Mouse (Mus musculus) layer of hippocampus, adult 18-20 months (tissue): Measurements from ENCODE around the gene Ccr8. TPM values are rescaled to one million over a fixed set of nuclear protein-coding genes. Genes with fewer than 3 reads are reported as not detected.

Experiments used
- DNase-seq, 2 experiments: peaks; one replicate each; pipeline ENCODE4 v3.0.0; 2022; ENCODE audit warnings: low spot score in 2 of 2
- total RNA-seq, 2 experiments: library from RNA; stranded (reverse); gene quantifications; 2 replicates each; pipeline ENCODE4 v1.2.3; 2021

Gene Ccr8
- total RNA-seq, 2 experiments from 2014 or later: not detected

DNA sequence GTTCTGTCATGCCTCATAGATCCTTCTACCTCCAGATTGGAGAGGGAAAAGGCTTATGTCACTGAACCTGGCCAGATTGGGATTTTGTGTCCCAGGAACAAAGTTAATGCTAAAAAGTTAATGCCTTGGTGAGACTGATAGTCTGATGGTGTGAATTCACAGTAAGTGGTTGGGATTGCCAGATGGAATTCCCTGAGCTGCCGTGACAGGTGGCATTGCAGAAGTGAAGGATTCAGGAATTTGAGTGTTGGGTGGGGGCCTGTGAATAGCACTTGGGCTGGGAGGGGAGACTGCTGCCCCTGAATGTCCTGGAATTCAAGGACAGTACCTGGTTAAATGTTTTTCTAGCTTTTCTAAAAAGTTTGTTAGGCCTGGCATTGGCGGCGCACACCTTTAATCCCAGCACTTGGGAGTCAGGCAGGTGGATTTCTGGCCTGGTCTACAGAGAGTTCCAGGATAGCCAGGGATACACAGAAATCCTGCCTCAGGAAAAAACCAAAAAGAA is 39.9 kb downstream of the Ccr8 start:
- DNase-seq: no peak

DNA sequence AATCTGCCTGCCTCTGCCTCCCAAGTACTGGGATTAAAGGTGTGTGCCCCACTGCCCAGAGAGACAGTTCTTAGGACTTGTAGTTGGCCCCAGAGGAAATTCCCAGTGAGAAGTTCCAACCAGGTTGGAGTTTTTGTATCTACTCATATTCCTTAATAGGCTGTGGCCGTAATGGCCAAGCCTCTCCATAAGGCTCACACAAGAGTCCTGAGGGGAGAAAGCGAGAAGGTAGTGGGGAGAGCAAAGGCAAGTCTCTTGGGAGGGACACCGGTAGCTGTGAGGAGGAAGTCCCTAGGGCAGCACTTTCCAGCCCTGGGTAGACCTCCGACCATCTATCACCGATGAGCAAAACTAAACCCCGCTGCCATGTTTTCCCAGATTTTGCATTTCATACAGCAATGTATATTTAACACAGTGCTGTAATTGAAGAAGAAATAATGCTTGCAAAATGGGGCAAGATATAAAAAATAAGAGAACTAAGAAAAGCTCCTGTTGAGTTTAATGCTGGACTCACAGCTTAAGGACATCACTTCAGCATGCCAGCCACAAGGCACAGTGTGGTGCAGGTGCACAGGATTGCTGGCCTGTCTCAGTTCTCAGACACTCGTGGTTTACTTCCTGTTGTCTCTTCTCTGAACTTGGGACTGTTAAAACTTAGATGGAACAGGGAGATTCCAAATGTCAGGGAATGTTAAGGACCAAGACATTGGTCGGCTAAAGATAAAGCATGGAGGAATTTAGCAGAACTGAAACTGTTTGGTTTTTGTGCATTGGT is 41.3 kb downstream of the Ccr8 start:
- no peak for DNase-seq

DNA sequence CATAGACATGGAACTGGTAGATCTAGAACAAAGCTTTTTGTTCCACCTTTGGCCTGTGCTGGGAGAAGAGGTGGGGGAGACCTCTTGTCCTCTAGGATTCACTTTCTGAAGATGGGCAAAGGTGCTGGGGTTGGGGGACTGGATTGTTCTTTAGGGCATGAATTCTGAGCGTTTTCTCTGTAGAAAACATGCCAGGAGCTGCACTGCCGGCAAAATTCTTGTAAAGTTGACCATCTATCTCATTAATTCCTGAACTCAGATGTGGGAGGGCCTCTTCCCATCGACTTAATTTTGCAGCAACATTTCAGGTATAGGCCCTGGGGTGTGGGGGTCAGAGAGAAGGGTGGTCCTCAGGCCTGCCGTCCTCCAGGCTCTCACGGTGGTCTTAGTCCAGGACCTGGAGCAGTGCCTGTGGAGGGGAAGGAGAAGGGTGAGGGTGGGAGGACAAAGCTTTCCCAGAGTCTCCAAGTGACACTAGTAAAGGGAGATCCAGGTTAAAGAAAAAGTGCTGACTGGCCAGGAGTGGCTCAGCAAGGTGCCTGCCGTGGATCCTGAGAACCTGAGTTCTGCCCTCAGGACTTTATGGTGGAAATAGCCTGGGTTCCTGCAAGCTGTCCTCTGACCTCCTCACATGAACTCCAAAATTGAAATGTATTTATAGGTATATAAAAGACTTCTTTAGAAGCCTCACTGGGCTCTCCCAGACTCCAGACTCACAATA is 42.0 kb downstream of the Ccr8 start:
- no peak for DNase-seq

DNA sequence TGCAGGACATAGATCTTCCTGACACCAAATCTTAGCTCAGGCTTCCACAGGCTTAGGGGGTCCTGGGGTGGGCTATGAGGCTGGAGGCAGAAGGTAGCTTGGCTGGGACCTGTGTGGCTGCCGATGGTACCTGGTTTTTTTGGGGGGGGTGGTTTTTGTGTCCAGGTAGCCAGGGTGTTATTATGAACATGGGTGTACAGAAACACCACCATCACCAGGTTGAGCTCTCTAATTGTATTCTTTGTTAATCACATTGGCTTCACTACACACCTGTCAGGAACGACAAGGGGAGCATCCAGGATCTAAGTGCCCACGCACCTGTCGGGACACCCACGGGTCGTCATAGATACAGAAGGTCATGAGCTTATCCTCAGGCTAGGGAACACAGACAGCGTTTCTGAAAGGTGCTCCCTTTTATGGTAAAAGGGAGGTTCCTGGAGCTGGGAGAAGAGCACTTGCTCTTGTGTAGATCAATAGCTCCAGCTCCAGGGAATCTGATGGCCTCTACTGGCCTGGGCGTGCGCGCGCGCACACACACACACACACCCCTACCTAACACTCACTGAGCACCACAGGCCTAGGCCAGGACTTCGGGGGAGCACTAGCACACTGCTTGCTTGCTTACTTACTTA is 42.7 kb downstream of the Ccr8 start:
- no peak for DNase-seq

DNA sequence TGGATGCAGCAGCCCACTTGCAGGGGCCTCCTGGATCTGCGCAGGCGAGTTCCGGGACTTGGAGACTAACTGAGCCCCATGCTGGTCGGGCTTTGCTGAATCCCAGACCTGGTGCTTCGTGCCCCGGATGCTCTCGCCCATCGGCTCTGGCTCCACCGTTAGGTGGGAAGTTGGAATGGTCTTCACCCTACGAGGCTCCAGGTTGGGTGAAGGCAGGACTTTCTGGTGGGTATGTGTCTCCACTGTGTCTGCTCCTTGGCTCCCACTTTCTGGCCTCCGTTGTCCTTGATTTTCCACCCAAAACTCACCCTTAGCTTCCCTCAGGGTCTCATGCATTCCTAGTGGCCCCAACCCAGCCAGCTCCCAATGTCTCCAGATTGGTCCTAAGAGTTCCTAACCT is 43.5 kb downstream of the Ccr8 start:
- DNase-seq: no peak

DNA sequence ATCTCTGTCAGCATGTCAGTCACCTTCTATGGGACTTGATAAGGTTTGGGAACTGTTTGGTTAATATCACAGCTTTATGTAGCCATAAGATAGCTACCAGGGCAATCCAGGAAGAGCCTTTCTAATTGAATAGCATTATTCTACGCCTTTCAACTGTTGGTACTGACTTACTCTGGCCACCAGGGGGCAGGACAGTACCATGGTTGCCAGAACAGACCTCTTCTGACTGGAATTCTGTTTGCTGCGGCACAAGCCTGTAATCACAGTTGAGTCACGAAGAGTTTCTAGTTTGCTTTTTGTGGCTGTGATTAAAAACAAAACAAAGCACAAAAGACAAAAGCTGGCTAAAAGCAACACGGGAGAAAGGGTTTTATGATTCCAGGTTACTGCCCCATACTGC is 48.7 kb downstream of the Ccr8 start:
- DNase-seq: peak; percentile 63 to 89

DNA sequence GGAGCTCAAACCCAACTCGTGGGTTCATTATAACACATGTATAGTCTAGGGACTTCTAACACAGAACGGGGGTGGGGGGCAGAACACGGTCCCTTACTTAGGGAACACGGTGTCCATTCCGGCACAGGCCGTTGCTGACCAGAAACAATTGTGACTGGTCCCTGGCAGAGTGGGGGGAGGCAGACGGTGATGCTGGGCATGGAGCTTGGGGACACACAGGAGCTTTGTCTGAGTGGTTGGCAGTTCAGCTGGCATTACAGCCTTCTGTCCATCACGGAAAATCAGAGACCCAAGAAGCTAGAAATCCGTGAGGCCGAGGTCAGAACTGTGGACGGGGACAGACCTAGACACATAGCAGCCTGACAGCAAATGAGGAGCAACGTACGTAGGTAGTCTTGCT is 52.6 kb downstream of the Ccr8 start:
- DNase-seq: peak in 1 of 2 experiments; percentile 57

Other genes with a start within 250 kb of the Ccr8 start
- gene Wdr48, start 197.2 kb upstream of the Ccr8 start, total RNA-seq: 10 to 100 TPM; 74.8 to 77.2 TPM
- gene Gorasp1, start 154.5 kb upstream of the Ccr8 start, total RNA-seq: 10 to 100 TPM; 41.5 to 44.2 TPM
- 1 to 10 TPM in 1 of 2 experiments, under 1 TPM in 1; 0.71 to 1.2 TPM for gene Ttc21a, start 154.5 kb upstream of the Ccr8 start, total RNA-seq
- gene Csrnp1, start 107.5 kb upstream of the Ccr8 start, total RNA-seq: 10 to 100 TPM; 13.1 to 15.7 TPM
- gene Xirp1, start 68.5 kb upstream of the Ccr8 start, total RNA-seq: under 1 TPM; 0.07 to 0.08 TPM
- gene Cx3cr1, start 22.2 kb upstream of the Ccr8 start, total RNA-seq: 10 to 100 TPM; 26.5 to 31.6 TPM
- gene Slc25a38, start 18.3 kb downstream of the Ccr8 start, total RNA-seq: 10 to 100 TPM; 28.1 to 29.0 TPM
- 100 to 1,000 TPM; 448 to 470 TPM for gene Rpsa, start 35.6 kb downstream of the Ccr8 start, total RNA-seq
- 100 to 1,000 TPM; 382 to 439 TPM for gene Mobp, start 57.6 kb downstream of the Ccr8 start, total RNA-seq
- gene Myrip, start 209.4 kb downstream of the Ccr8 start, total RNA-seq: 10 to 100 TPM; 55.9 to 64.3 TPM